Mouse (Mus musculus): ENCODE results near the gene Ntn4. TPM values are rescaled to one million over a fixed set of nuclear protein-coding genes. Genes with fewer than 3 reads are reported as not detected.
A peak's percentile ranks its signal among the peaks of the same experiment; 100 is the strongest.

Gene Ntn4
- total RNA-seq, 2 experiments from 2014 or later = 5.5 to 7.8 TPM

GRCm38 (mm10) chr10:93620438-93621179, 19.9 kb upstream of the Ntn4 start:
- no peak overlapping the region for H3K27ac ChIP-seq
- no peak overlapping the region for H3K4me3 ChIP-seq
- no peak for DNase-seq (ENCODE audit: low spot score in 2 of 2)
- TF ChIP-seq CTCF (conservative IDR thresholded peaks at IDR 0.05) = no peak

GRCm38 (mm10) chr10:93623725-93624124, 16.8 kb upstream of the Ntn4 start:
- no peak overlapping the region for H3K27ac ChIP-seq
- DNase-seq (ENCODE audit: low spot score in 2 of 2) = no peak
- TF ChIP-seq CTCF (conservative IDR thresholded peaks at IDR 0.05) = no peak
- H3K4me3 ChIP-seq = no peak overlapping the region

GRCm38 (mm10) chr10:93624151-93624550, 16.3 kb upstream of the Ntn4 start:
- Histone ChIP-seq H3K4me3 (no peak overlapping the region), H3K27ac (no peak overlapping the region)
- no peak for TF ChIP-seq CTCF (conservative IDR thresholded peaks at IDR 0.05)
- DNase-seq (ENCODE audit: low spot score in 2 of 2) = no peak

- no peak for DNase-seq (ENCODE audit: low spot score in 2 of 2)
- Histone ChIP-seq H3K27ac (no peak overlapping the region), H3K4me3 (no peak overlapping the region)
- TF ChIP-seq CTCF (conservative IDR thresholded peaks at IDR 0.05) = no peak
Measured at GRCm38 (mm10) chr10:93630310-93630709, 10.2 kb upstream of the Ntn4 start.

GRCm38 (mm10) chr10:93632086-93632485, 8.4 kb upstream of the Ntn4 start:
- H3K4me3 ChIP-seq = no peak overlapping the region
- no peak overlapping the region for H3K27ac ChIP-seq
- no peak for TF ChIP-seq CTCF (conservative IDR thresholded peaks at IDR 0.05)
- no peak for DNase-seq (ENCODE audit: low spot score in 2 of 2)

GRCm38 (mm10) chr10:93633563-93633962, 6.9 kb upstream of the Ntn4 start:
- DNase-seq (ENCODE audit: low spot score in 2 of 2) = peak; percentile 8 to 28
- H3K4me3 ChIP-seq = no peak overlapping the region
- H3K27ac ChIP-seq = no peak overlapping the region
- TF ChIP-seq CTCF (conservative IDR thresholded peaks at IDR 0.05) = no peak

GRCm38 (mm10) chr10:93633971-93634370, 6.5 kb upstream of the Ntn4 start:
- H3K27ac ChIP-seq = no peak overlapping the region
- TF ChIP-seq CTCF (conservative IDR thresholded peaks at IDR 0.05) = no peak
- no peak overlapping the region for H3K4me3 ChIP-seq
- no peak for DNase-seq (ENCODE audit: low spot score in 2 of 2)

- no peak overlapping the region for H3K4me3 ChIP-seq
- no peak for TF ChIP-seq CTCF (conservative IDR thresholded peaks at IDR 0.05)
- H3K27ac ChIP-seq = no peak overlapping the region
- DNase-seq (ENCODE audit: low spot score in 2 of 2) = no peak
Measured at GRCm38 (mm10) chr10:93635941-93636340, 4.5 kb upstream of the Ntn4 start.

GRCm38 (mm10) chr10:93640953-93641820, 706 bp downstream of the Ntn4 start:
- TF ChIP-seq CTCF (conservative IDR thresholded peaks at IDR 0.05) = no peak
- peak overlapping the region; percentile 53 for H3K4me3 ChIP-seq
- peak overlapping the region; percentile 46; the same call in 1 of the 2 replicates for H3K27ac ChIP-seq
- DNase-seq (ENCODE audit: low spot score in 2 of 2) = no peak

- DNase-seq (ENCODE audit: low spot score in 2 of 2) = no peak
- TF ChIP-seq CTCF (conservative IDR thresholded peaks at IDR 0.05) = no peak
- peak overlapping the region; percentile 46; the same call in 1 of the 2 replicates for H3K27ac ChIP-seq
- H3K4me3 ChIP-seq = peak overlapping the region; percentile 53
Measured at GRCm38 (mm10) chr10:93641821-93642746, 1.6 kb downstream of the Ntn4 start.

GRCm38 (mm10) chr10:93642897-93643296, 2.4 kb downstream of the Ntn4 start:
- TF ChIP-seq CTCF (conservative IDR thresholded peaks at IDR 0.05) = no peak
- no peak for DNase-seq (ENCODE audit: low spot score in 2 of 2)
- no peak overlapping the region for H3K27ac ChIP-seq
- H3K4me3 ChIP-seq = no peak overlapping the region

- Histone ChIP-seq H3K27ac (no peak overlapping the region), H3K4me3 (no peak overlapping the region)
- no peak for DNase-seq (ENCODE audit: low spot score in 2 of 2)
- no peak for TF ChIP-seq CTCF (conservative IDR thresholded peaks at IDR 0.05)
Measured at GRCm38 (mm10) chr10:93644451-93644941, 4.0 kb downstream of the Ntn4 start.

Measured in layer of hippocampus, adult 2 months (tissue).